Mouse (Mus musculus): Measurements from ENCODE around the gene Akap7. TPM values are rescaled to one million over a fixed set of nuclear protein-coding genes. Genes with fewer than 3 reads are reported as not detected.

Akap7 gene
- polyA plus RNA-seq, 1 experiment from 2014 or later = 15.1 TPM

GRCm38 (mm10) chr10:25120871-25121554 lies 186.7 kb downstream of the Akap7 start:
- H3K4me3 ChIP-seq = no peak overlapping the region
- no peak for DNase-seq (ENCODE audit: extremely low spot score, low spot score)
- peaks cover 10% of the 10 kb centered on the region for H3K4me1 ChIP-seq
- WGBS = 90% methylated on average over 5 of the region's 5 CpGs
- H3K9me3 ChIP-seq = no peaks in the 10 kb centered on the region
- H3K27ac ChIP-seq = no peak overlapping the region
- no peaks in the 10 kb centered on the region for H3K36me3 ChIP-seq (replicated peaks)
- H3K27me3 ChIP-seq (ENCODE audit: poor library complexity, severe bottlenecking) = no peaks in the 10 kb centered on the region

Other genes with a start within 250 kb of the Akap7 start
- 42.7 and 43.0 TPM in 2 replicates for gene Epb41l2, start 51.9 kb upstream of the Akap7 start, polyA plus RNA-seq (2016; fragmentation: Nextera tagmentation; extraction: Ambion mirVana)
- not detected in 2 replicates for gene Smlr1, start 228.4 kb upstream of the Akap7 start, polyA plus RNA-seq (2016; fragmentation: Nextera tagmentation; extraction: Ambion mirVana)

Data from forebrain, embryonic 10.5 days (tissue).